Mouse (Mus musculus) heart, adult 9 months (tissue): ENCODE measurements around the gene Olfr1193.
"Not testable (repeated sequence)": the region's sequence is repeated elsewhere in the genome, so short reads cannot be mapped to it uniquely, and the experiment has no call there.

Source experiments
- DNase-seq, 2 experiments: peaks; one replicate each; pipeline ENCODE4 v3.0.0; 2022; ENCODE audit warnings: low spot score in 2 of 2

The Olfr1193 gene

DNA sequence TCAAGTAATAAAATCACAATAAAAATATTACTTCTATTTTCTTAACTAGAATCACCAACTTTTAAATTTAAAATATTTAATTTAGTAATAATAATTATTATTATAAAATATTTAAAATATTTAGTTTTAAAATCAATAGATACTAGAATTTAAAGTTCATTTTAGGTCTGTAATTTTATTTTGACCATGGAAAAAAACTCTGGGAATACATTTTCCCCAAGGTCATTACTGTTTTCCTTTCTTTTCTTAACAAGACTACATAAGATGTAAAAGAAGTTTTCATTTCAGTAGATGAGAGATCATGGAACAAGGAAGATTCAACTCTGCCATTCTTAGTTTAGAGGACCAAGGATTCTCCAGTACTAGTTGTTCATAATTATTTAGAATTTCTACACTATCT is at the start of gene Olfr1193:
Gene Olfr1193, plus strand, starts transcription at position 301 of the 400 bp plus-strand sequence.
- DNase-seq, result not testable (repeated sequence)

DNA sequence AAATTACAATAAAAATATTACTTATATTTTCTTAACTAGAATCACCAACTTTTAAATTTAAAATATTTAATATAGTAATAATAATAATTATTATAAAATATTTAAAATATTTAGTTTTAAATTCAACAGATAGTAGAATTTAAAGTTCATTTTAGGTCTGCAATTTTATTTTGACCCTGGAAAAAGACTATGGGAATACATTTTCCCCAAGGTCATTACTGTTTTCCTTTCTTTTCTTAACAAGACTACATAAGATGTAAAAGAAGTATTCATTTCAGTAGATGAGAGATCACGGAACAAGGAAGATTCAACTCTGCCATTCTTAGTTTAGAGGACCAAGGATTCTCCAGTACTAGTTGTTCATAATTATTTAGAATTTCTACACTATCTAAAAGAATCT is 35.2 kb upstream of the Olfr1193 start, which contains the start of gene Olfr1191-ps1:
Gene Olfr1191-ps1, plus strand, starts transcription at position 301 of the 400 bp plus-strand sequence.
- DNase-seq, result not testable (repeated sequence)

DNA sequence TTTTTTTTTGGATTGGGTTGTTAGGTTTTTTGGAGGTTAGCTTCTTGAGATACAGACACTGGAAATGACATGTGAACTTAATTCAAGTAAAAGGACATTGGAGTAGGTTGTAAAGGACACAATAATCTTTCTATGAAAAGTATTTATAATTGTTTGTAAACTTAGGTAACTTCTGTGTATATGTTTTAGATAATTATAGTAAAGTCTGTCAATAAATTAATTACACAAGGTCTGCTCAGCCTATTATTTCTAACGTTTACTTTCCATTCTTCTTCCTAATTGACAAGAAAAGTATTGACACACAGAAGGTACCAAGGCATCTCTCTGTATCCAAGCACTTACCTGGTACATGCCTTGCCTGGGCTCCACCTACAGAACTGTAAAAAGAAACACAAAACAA is 27.2 kb upstream of the Olfr1193 start, which contains the start of gene Olfr1192-ps1:
Gene Olfr1192-ps1, plus strand, starts transcription at position 301 of the 400 bp plus-strand sequence.
- DNase-seq, result no peak

DNA sequence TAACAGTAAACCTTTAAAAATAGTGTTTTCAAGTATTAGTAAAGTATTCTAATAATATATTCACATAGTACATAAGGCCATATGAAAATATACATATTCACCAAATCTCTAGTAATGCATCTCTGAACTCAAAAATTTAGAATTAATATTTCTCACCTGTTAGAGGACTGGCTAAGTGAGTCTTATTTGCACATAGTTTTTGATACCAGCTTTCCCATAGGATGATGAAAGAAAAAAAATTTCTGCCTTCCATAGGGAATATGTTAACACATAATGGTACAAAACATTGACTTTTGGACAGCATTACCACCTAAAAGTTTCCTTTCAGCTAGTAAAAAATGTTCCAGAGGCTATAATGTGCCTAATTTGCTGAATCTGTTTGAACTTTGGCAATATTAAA is 13.7 kb downstream of the Olfr1193 start, which contains the start of gene Olfr1195:
Gene Olfr1195, minus strand, starts transcription at position 101 of the 400 bp plus-strand sequence.
- DNase-seq, result no peak

DNA sequence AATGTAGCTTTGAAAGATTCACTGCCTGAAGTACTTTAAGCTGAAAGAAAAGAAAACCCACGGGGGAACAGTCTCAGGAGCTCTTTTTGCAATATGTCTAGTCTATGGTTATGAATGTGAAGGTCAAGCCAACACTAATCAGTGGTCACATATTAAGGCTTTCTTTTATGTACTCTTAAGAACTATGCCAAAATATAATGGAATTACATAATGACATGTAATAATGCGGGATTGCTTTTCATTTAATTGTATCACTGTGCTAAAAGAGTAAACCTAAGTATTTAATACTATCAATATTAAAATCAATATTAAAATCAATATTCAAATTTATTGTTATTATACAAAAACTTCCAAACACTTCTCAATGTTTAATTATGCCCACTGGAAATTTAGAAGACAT is 29.1 kb downstream of the Olfr1193 start, which contains the start of gene Olfr1196:
Gene Olfr1196, minus strand, starts transcription at position 101 of the 400 bp plus-strand sequence.
- no peak for DNase-seq
